Mouse (Mus musculus): ENCODE data around the gene Zcwpw1. TPM values are rescaled to one million over a fixed set of nuclear protein-coding genes. Genes with fewer than 3 reads are reported as not detected.
"Not testable (repeated sequence)": the region's sequence is repeated elsewhere in the genome, so short reads cannot be mapped to it uniquely, and the experiment has no call there.

Gene Zcwpw1
- total RNA-seq, 2 experiments from 2014 or later: 5.9 to 6.7 TPM

- DNase-seq: not testable (repeated sequence)
Measured at GRCm38 (mm10) chr5:137835966-137836520, 48.4 kb downstream of the Zcwpw1 start, which contains the start of gene Pilra. Gene Pilra, minus strand, starts transcription at chr5:137836281.

DNA sequence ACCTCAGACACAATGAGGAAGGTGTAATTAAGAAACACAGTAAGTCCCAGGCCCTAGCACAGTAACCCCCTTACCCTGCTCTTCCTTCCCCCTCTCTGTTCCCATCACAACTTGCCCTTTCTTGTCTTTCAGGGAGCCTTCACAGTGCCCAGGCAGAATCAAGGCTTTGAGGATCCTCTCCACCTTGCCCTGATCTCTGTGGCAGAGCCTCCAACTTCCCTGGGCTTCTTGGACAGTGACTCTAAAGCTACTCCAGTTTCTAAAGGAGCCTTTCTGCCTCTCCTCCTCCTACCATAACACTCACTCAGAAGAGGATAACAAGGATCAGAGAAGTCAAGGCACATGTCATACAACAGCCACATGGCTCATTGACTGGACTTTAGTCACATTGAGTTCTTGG lies 49.0 kb downstream of the Zcwpw1 start:
- DNase-seq: no peak

- not testable (repeated sequence) for DNase-seq
Measured at GRCm38 (mm10) chr5:137837110-137837509, 49.5 kb downstream of the Zcwpw1 start.

DNA sequence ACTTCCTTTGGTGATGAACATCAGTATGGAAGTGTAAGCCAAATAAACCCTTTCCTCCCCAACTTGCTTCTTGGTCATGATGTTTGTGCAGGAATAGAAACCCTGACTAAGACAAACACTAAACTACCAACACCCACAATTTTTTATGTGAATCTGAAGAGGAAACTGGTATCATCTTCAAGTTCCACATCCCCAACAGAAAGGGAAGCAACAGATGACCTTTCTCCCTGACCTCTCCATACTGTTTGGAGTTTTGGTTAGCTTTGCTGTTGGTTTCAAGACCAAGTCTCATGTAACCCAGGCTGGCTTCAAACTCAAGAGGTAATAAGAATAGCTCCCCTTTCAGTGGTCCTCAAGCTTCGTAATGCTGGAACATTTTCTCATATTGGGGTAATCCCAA lies 62.7 kb downstream of the Zcwpw1 start:
- DNase-seq: not testable (repeated sequence)

- not testable (repeated sequence) for DNase-seq
Measured at GRCm38 (mm10) chr5:137854907-137855306, 67.3 kb downstream of the Zcwpw1 start.

DNA sequence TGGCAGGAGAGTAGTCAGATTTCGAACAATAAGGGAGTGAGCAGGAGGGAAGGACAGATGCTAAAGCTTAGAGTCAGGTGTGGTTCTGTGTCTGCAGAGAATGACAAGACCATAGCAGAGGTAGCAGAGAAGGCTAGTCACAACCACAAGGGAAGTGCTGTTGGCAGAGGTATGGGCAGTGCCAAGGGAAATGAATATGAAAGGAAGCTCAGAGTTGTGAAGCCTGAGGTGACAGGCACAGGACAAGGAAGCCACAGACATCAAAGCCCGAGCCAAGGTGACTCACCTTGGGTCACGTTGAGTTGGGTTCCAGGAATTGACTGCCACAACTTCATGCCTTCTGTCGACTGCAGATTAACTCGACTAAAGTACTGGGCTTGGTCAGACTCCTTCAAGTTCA lies 69.3 kb downstream of the Zcwpw1 start:
- not testable (repeated sequence) for DNase-seq

DNA sequence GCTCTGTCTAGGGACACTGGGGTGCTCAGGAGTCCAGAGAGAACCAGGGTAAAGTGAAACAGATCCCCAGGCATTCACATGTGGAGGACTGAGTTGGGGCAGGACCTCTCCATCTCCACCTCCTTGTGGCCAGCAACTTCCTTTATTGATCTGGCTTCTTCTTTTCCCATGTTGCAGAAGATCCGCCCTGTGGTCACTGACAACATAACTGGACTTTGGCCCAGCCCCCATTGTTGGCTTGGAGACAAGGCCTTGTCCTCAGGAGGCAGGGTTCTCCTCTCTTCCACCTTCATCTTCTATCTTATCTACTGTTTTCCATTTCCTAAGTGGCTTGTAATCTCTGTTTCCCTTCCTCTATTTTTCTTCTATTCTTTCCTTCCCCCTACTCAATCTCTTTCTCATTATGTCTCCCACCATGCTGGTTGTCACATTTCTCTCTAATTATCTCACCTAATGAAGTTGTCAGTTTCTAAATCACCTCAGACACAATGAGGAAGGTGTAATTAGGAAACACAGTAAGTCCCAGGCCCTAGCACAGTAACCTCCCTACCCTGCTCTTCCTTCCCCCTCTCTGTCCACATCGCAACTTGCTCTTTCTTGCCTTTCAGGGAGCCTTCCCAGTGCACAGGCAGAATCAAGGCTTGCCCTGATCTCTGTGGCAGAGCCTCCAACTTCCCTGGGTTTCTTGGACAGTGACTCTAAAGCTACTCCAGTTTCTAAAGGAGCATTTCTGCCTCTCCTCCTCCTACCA lies 70.5 kb downstream of the Zcwpw1 start, which contains the start of gene Pilrb1:
Gene Pilrb1 (minus strand): TSS at position 147 of the 751 bp plus-strand sequence.
- DNase-seq: not testable (repeated sequence)

GRCm38 (mm10) chr5:137864008-137864407 lies 76.4 kb downstream of the Zcwpw1 start:
- DNase-seq: not testable (repeated sequence)

DNA sequence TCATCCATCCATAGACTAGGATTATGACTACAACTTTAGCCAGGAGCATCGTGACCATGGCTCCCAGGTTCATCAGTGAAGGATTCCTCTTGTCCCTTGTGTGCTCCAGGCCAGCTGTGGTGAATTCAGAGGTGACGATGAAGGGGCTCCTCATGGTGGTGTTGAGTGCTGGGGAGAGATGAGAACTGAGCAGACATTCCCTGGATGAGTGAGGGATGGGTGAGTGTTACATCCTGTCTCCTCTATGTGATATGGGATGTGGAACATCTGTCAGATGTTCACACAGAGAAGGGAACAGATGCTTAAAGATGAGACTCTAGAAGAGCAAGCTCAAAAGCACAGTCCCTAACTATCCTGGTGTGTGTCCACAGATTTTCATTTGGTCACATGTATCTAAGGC lies 81.0 kb downstream of the Zcwpw1 start:
- not testable (repeated sequence) for DNase-seq

- not testable (repeated sequence) for DNase-seq
Measured at GRCm38 (mm10) chr5:137871644-137872380, 84.2 kb downstream of the Zcwpw1 start, which contains the start of gene Pilrb2. Gene Pilrb2, minus strand, starts transcription at chr5:137871815.

Other genes with a start within 250 kb of the Zcwpw1 start
- 1 to 10 TPM; 3.2 to 4.6 TPM for gene Actl6b, start 234.3 kb upstream of the Zcwpw1 start, total RNA-seq (2021)
- 10 to 100 TPM; 18.8 to 42.1 TPM for gene Tfr2, start 218.0 kb upstream of the Zcwpw1 start, total RNA-seq (2021)
- 10 to 100 TPM; 43.3 to 47.4 TPM for gene Mospd3, start 186.7 kb upstream of the Zcwpw1 start, total RNA-seq (2021)
- 100 to 1,000 TPM; 347 to 368 TPM for gene Pcolce, start 174.0 kb upstream of the Zcwpw1 start, total RNA-seq (2021)
- gene Fbxo24, start 158.8 kb upstream of the Zcwpw1 start, total RNA-seq (2021): 1 to 10 TPM in 1 of 2 experiments, under 1 TPM in 1; 0.51 to 1.2 TPM
- 10 to 100 TPM; 25.0 to 29.9 TPM for gene Lrch4, start 158.7 kb upstream of the Zcwpw1 start, total RNA-seq (2021)
- 10 to 100 TPM in 1 of 2 experiments, 1 to 10 TPM in 1; 5.7 to 10.6 TPM for gene Gm20605, start 158.6 kb upstream of the Zcwpw1 start, total RNA-seq (2021)
- gene Sap25, start 146.5 kb upstream of the Zcwpw1 start, total RNA-seq (2021): 1 to 10 TPM; 4.2 to 9.7 TPM
- 1 to 10 TPM; 2.1 to 4.0 TPM for gene Irs3, start 142.1 kb upstream of the Zcwpw1 start, total RNA-seq (2021)
- 10 to 100 TPM; 21.0 to 21.9 TPM for gene Agfg2, start 103.1 kb upstream of the Zcwpw1 start, total RNA-seq (2021)
- gene Nyap1, start 46.2 kb upstream of the Zcwpw1 start, total RNA-seq (2021): 1 to 10 TPM; 4.9 to 6.5 TPM
- gene Tsc22d4, start 42.1 kb upstream of the Zcwpw1 start, total RNA-seq (2021): 100 to 1,000 TPM in 1 of 2 experiments, 10 to 100 TPM in 1; 88.3 to 101 TPM
- 10 to 100 TPM; 21.6 to 23.1 TPM for gene Ppp1r35, start 8.9 kb upstream of the Zcwpw1 start, total RNA-seq (2021)
- gene Mepce, start 143 bp upstream of the Zcwpw1 start, total RNA-seq (2021): 10 to 100 TPM; 43.5 to 47.9 TPM
- gene Pilra, start 48.5 kb downstream of the Zcwpw1 start, total RNA-seq (2021): 1 to 10 TPM; 1.6 to 2.8 TPM
- gene Pilrb1, start 70.3 kb downstream of the Zcwpw1 start, total RNA-seq (2021): 1 to 10 TPM; 1.5 to 2.1 TPM
- gene Pilrb2, start 84.0 kb downstream of the Zcwpw1 start, total RNA-seq (2021): 1 to 10 TPM; 2.0 to 2.2 TPM
- gene Cyp3a13, start 133.8 kb downstream of the Zcwpw1 start, total RNA-seq (2021): 1 to 10 TPM; 3.0 to 8.2 TPM
- gene Gjc3, start 175.3 kb downstream of the Zcwpw1 start, total RNA-seq (2021): 1 to 10 TPM; 1.2 to 2.2 TPM
- gene Azgp1, start 193.7 kb downstream of the Zcwpw1 start, total RNA-seq (2021): 100 to 1,000 TPM in 1 of 2 experiments, 10 to 100 TPM in 1; 48.9 to 125 TPM
- gene Smok3a, start 233.5 kb downstream of the Zcwpw1 start, total RNA-seq (2021): not detected
- not detected for gene Smok3b, start 233.6 kb downstream of the Zcwpw1 start, total RNA-seq (2021)

All from adrenal gland, postnatal 10 days (tissue).